Mouse (Mus musculus) bone marrow macrophage, adult 2 months (primary cell): ENCODE measurements around the gene Fgr.

ENCODE experiments used
- CTCF ChIP-seq: IDR thresholded peaks from 2 replicates; pipeline ENCODE4 v1.5.1; 2012; ENCODE audit warnings: low read depth, mild to moderate bottlenecking, low read length, moderate library complexity
- POLR2A ChIP-seq: IDR thresholded peaks from 2 replicates; pipeline ENCODE4 v1.6.1; 2012; ENCODE audit warnings: mild to moderate bottlenecking, low read depth, low read length, borderline replicate concordance

GRCm38 (mm10) chr4:133045771-133046474 is 72.0 kb downstream of the Fgr start:
- TF ChIP-seq CTCF (no peak), POLR2A (no peak)
